Mouse (Mus musculus) left cerebral cortex, postnatal 4 days (tissue): Measurements from ENCODE around the gene Mrpl19. TPM values are rescaled to one million over a fixed set of nuclear protein-coding genes. Genes with fewer than 3 reads are reported as not detected.

Experiments
- DNase-seq: peaks from one replicate; pipeline ENCODE4 v3.0.0-alpha.2; 2022
- intact Hi-C: fragments of 180-260 bp; cut with DNase I; formaldehyde crosslinking; loops from one replicate; pipeline ENCODE4 v1.15.1; 2025
- total RNA-seq, 2 experiments: library from RNA; stranded (reverse); gene quantifications; 2 replicates each; pipeline ENCODE4 v1.2.3; 2021

Gene Mrpl19
- total RNA-seq: 10 to 100 TPM; 38.0 to 38.6 TPM

DNA sequence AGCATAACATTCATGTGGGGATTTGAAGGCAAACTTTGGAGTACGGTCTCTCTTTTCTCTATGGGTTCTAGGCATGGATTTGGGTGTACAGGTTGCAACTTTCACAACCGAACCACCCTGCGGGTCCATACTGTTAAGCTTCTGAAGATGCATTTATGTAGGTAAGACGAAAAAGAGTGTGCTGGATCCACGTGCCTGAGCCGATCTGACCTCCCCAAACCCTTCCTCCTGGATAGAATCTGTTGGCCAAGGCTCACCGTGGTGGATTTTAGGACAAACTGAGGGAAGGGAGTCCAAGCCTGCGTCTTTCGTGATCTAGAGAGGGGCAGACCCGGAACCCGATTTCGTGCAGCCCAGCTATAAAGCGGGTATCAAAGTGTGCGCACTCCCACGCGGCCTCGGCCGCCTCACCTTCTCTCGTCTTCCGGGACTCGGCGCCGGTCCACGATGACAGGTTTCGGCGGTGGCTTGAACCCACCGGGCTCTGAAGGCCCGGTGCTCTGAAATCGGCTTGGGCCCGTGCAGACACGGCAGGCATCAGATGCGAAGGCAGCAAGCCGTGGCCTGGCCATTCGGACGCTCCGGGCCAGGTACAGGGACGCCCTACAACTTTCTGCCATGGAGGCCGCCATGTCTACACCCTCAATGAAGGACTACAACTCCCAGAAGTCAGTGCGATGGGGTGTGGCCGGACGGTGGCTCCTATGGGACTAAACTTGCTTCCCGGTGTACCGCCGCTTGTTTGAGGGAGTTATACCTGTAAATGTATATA is at the start of gene Mrpl19:
Mrpl19 (minus strand) TSS at position 663 of the 772 bp plus-strand sequence.
- intact Hi-C loops: no loop called here
- DNase-seq: peak; percentile 89

DNA sequence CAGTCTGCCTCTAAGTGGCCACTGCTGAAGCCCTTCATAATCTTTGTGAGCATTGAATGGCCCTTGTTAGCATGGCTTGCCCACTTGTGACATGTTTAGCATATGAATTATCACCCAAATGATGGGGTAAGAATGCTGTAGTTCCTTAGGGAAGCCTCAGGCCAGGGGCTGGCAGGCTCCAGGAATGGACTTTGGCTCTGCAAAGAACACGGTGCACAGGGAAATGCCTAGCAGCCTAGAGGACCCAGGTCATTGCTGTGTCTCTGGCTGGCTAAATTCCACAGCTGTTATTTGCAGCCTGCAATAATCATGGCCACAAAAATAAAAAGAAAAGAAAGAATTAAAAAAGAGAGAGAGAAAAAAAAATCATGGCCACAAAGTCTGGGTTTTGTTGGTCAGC is 46.6 kb upstream of the Mrpl19 start:
- intact Hi-C loops: no loop called here
- no peak for DNase-seq

DNA sequence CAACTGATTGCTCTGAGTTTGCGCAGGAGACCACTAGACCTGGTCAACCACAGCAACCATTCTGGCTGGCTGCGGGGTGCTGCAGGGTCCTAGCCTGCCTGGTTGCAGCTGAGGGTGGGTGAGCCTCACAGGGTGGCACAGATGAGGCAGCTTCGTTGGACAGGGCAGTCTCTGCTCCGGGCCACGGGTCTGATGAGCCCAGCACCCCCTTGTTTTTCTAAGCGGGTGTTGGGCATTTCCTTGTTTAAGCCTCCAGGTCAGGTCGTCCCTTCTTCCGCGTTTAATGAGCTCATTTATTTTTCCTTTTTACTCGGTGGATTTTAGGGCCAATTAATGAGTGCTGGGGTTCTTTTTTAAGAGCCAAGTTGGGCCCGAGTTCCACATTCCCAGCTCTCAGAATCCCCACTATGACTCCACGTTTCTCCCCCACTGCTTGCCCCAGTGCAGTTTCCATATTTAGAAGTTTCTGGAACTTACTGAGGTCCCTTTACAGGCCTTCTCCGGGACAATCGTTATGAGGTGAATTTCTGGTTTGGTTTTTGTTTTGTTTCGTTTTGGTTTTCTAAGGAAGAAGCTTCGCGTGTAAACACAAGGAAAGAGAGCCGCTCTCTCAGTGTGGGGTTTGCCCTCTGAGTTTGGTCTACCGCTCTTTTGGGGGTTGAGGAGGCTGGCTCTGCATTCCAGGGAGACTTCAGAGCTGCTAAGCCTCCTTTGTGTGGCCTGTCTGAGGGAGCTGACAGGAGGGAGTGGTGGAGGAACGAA is 24.5 kb upstream of the Mrpl19 start:
- DNase-seq: no peak
- intact Hi-C loops: no loop called here

GRCm38 (mm10) chr6:81988341-81988740 is 22.6 kb upstream of the Mrpl19 start:
- DNase-seq: no peak
- intact Hi-C loops: loop anchor here (5.0 to 10.0 kb wide), 2 partner anchors 54 to 386 kb away; partner anchors contain the start of gene Eva1a

GRCm38 (mm10) chr6:81987580-81987979 is 21.8 kb upstream of the Mrpl19 start:
- intact Hi-C loops: loop anchor here (5.0 to 10.0 kb wide), 2 partner anchors 55 to 387 kb away; partner anchors contain the start of gene Eva1a
- no peak for DNase-seq

DNA sequence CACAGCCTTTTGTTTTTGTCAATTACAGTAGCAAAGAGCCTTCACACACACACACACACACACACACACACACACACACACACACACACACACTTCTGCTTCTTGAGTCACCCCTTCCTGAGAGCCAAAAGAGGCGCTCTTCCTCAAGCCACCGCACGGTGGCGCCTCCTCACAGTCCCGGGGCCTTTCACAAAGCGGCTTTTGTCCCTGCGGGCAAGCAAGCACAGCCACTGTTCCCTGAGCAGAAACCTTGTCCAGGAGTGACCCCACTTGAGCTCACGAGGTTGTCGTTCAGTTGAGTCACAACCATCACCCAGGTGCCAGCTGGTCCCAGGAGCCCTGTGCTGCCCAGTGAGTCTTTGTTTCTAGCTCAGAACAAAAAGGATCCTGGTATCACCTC is 21.3 kb upstream of the Mrpl19 start:
- intact Hi-C loops: loop anchor here (5.0 to 10.0 kb wide), 2 partner anchors 55 to 388 kb away; partner anchors contain the start of gene Eva1a
- peak; percentile 81 for DNase-seq

DNA sequence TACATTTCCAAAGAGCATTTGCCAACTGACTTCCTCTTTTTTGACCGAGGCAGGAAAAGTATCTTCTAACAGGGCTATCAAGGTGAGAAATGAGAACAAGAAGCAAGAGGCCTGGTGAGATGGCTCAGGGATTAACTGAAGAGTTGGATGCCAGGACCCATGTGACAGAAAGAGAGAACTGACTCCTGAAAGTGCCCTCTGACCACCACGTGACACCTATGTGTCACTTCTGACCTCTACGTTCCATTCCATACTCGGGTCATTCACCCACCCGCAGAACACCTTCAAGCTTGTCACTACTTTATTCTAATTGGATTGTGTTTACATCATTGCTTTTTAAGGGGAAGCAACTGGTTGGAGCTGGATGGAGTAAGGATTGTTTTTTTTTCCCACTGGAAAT is 20.8 kb upstream of the Mrpl19 start:
- DNase-seq: no peak
- intact Hi-C loops: loop anchor here (5.0 to 10.0 kb wide), 2 partner anchors 56 to 388 kb away; partner anchors contain the start of gene Eva1a

DNA sequence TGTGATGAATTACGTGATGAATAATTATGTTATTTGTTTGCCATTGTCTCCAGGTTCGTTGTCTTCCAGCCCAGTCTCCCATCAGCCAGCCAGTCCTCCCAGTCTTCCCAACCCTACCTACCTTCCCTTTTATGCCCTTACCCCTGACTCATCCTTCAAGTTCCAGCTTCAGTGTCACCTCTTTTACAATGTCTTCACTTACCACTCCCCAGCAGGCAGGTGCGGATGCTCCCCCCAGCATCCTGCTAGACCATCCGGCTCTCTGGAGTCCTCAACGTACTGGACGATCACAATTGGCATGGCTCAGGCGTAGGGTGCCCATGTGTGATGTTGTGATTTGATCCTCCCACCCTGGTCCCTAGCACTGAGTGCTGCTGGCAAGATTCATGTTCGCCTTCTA is 20.4 kb upstream of the Mrpl19 start:
- DNase-seq: no peak
- intact Hi-C loops: loop anchor here (5.0 to 10.0 kb wide), 2 partner anchors 56 to 389 kb away; partner anchors contain the start of gene Eva1a

DNA sequence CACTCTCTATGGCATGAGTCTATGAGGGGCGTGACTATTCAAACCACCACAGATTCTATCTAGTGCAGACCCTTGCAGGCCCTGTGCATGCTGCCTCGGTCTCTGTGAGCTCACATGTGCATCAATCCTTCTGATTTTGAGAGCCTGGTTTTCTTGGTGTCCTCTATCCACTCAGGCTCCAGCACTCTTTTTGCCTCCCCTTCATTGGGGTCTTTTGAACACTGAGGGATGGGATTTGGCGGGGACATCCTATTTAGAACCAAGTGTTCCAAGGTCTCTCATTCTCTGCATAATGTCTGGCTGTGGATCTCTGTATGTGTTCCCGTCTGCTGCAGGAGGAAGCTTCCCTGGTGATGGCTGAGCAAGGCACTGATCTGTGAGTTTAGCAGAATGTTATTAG is 13.5 kb upstream of the Mrpl19 start:
- intact Hi-C loops: loop anchor here (5.0 to 10.0 kb wide), 3 partner anchors 623 to 756 kb away; no protein-coding TSS in a partner anchor

GRCm38 (mm10) chr6:81975971-81976621 is 10.3 kb upstream of the Mrpl19 start:
- DNase-seq: peak; percentile 71
- intact Hi-C loops: loop anchor here (2.0 to 10.0 kb wide), 5 partner anchors 145 to 995 kb away; no protein-coding TSS in a partner anchor

More for the DNA sequence above, 13.5 kb upstream of the Mrpl19 start:
- DNase-seq: no peak

- intact Hi-C loops: loop anchor here (10.0 kb wide), 2 partner anchors 722 to 762 kb away; no protein-coding TSS in a partner anchor
- no peak for DNase-seq
Measured at GRCm38 (mm10) chr6:81972595-81972994, 6.8 kb upstream of the Mrpl19 start.

DNA sequence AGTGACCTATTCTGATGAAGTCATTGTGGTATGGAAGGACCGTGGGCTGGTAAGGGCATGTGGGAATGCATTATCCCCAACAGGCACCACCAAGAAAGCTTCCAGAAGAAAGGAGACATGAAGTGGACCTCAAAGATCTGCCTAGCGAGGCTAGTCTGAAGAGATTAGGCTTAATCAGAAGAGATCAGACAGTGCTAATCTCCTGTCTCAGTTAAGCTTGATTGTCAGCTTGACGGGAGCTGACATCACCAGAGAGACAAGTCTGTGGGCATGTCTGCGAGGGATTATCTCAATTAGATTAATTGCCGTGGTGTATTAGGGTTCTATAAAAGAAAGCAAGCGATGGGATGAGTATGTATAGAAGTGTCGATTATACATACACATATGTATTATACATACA is 5.4 kb upstream of the Mrpl19 start:
- intact Hi-C loops: loop anchor here (10.0 kb wide), 2 partner anchors 724 to 764 kb away; no protein-coding TSS in a partner anchor
- DNase-seq: no peak

DNA sequence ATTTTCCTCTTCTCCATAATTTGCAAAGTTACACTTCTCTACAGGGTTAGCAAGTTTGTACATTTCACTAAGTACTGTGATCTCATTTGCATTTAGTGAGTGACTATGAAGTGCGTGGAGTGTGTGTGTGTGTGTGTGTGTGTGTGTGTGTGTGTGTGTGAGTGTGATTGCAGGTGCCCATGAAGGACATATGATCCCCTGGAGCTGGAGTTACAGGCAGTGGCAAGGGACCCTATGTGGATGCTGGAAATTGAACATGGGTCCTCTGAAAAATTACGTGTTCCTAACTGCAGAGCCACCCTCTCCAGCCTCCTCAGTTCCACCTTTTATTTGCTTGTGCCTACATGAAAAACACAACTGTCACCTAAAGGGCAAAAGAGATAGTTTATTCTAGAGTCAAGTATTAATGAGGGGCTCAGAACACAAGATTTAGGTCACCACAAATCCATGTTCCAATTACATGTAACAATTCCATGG is 348 bp upstream of the Mrpl19 start:
- intact Hi-C loops: no loop called here

GRCm38 (mm10) chr6:81960284-81960683 is 5.5 kb downstream of the Mrpl19 start:
- intact Hi-C loops: no loop called here
- DNase-seq: no peak

More for the DNA sequence above, 348 bp upstream of the Mrpl19 start:
- no peak for DNase-seq

GRCm38 (mm10) chr6:81959866-81960265 is 5.9 kb downstream of the Mrpl19 start:
- intact Hi-C loops: no loop called here
- DNase-seq: no peak

GRCm38 (mm10) chr6:81957992-81958391 is 7.8 kb downstream of the Mrpl19 start:
- DNase-seq: no peak
- intact Hi-C loops: no loop called here

DNA sequence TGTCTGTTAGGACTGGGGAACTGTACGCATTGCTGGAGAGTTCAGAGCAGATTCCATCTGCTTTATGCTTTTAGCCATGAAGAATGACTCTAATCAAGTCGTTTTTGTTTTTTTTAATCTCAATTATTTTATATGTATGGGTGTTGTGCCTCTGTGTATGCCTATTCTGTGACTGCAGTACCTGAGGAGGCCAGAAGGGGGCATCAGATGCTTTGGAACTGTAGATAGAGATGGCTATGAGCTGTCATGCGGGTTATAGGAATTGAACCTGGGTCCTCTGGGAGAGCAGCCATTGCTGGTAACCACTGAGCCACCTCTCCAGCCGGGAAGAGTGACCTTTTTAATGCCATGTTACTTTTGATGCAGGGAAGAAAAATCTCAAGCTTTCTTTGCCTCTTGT is 9.4 kb downstream of the Mrpl19 start:
- no peak for DNase-seq
- intact Hi-C loops: no loop called here

- no peak for DNase-seq
- intact Hi-C loops: no loop called here
Measured at GRCm38 (mm10) chr6:81955133-81955532, 10.6 kb downstream of the Mrpl19 start.

- no peak for DNase-seq
- intact Hi-C loops: no loop called here
Measured at GRCm38 (mm10) chr6:81946906-81947305, 18.9 kb downstream of the Mrpl19 start.

GRCm38 (mm10) chr6:81944432-81944831 is 21.3 kb downstream of the Mrpl19 start:
- intact Hi-C loops: no loop called here

GRCm38 (mm10) chr6:81943281-81943680 is 22.5 kb downstream of the Mrpl19 start:
- intact Hi-C loops: no loop called here
- no peak for DNase-seq

More at GRCm38 (mm10) chr6:81944432-81944831, 21.3 kb downstream of the Mrpl19 start:
- DNase-seq: no peak
